Mouse (Mus musculus) small intestine, adult 2 months (tissue): ENCODE data around the gene Timm10.

Source experiments
- CTCF ChIP-seq: fragments of 200-500 bp; IDR thresholded peaks from 2 replicates; pipeline ENCODE4 v1.5.1; 2012; ENCODE audit warnings: low read depth, mild to moderate bottlenecking, control low read depth, inconsistent platforms, low read length, moderate library complexity, mixed read lengths; ENCODE audit not compliant: insufficient replicate concordance, insufficient read length; ENCODE audit errors: extremely low read depth
- POLR2A ChIP-seq: fragments of 200-500 bp; IDR thresholded peaks from 2 replicates; pipeline ENCODE4 v1.6.1; 2012; ENCODE audit warnings: low read depth, mild to moderate bottlenecking, control low read depth, inconsistent platforms, low read length, moderate library complexity

- TF ChIP-seq CTCF (no peak), POLR2A (no peak)
Measured at GRCm38 (mm10) chr2:84809330-84809729, 17.5 kb upstream of the Timm10 start.
